Mouse (Mus musculus): Measurements from ENCODE around the gene Tnni3k. TPM values are rescaled to one million over a fixed set of nuclear protein-coding genes. Genes with fewer than 3 reads are reported as not detected.

Tnni3k gene
- polyA plus RNA-seq, 1 experiment from 2014 or later: 0.10 TPM

GRCm38 (mm10) chr3:154927757-154928156 is 127.5 kb downstream of the Tnni3k start:
- Histone ChIP-seq H3K27ac (replicated peaks) (no peak overlapping the region), H3K9me3 (no peaks in the 10 kb centered on the region), H3K27me3 (no peaks in the 10 kb centered on the region), H3K4me3 (no peak overlapping the region), H3K4me1 (peaks cover 4% of the 10 kb centered on the region; the same call in 1 of the 2 replicates), H3K36me3 (no peaks in the 10 kb centered on the region), H3K4me2 (replicated peaks) (no peak overlapping the region), H3K9ac (replicated peaks) (no peak overlapping the region)
- ATAC-seq (replicated peaks): 0 out of 2 replicates have a peak, but pooled peaks have one; percentile 26
- WGBS: 43% methylated on average over 8 of the region's 8 CpGs

GRCm38 (mm10) chr3:154924936-154925335 is 130.3 kb downstream of the Tnni3k start:
- WGBS: 95% methylated on average over 8 of the region's 8 CpGs
- no peaks in the 10 kb centered on the region for H3K36me3 ChIP-seq
- no peak overlapping the region for H3K4me2 ChIP-seq (replicated peaks)
- H3K9me3 ChIP-seq: no peaks in the 10 kb centered on the region
- no peak overlapping the region for H3K9ac ChIP-seq (replicated peaks)
- no peak for ATAC-seq (replicated peaks)
- H3K27ac ChIP-seq (replicated peaks): no peak overlapping the region
- H3K27me3 ChIP-seq: no peaks in the 10 kb centered on the region
- H3K4me3 ChIP-seq: no peak overlapping the region
- peaks cover 4% of the 10 kb centered on the region; the same call in 1 of the 2 replicates for H3K4me1 ChIP-seq

- no peak overlapping the region for H3K27ac ChIP-seq (replicated peaks)
- H3K4me1 ChIP-seq: no peaks in the 10 kb centered on the region; the same call in 1 of the 2 replicates
- no peaks in the 10 kb centered on the region for H3K36me3 ChIP-seq
- H3K27me3 ChIP-seq: no peaks in the 10 kb centered on the region
- no peak overlapping the region for H3K4me2 ChIP-seq (replicated peaks)
- 76% methylated on average over 1 of the region's 1 CpGs for WGBS
- H3K4me3 ChIP-seq: no peak overlapping the region
- H3K9me3 ChIP-seq: no peaks in the 10 kb centered on the region
- H3K9ac ChIP-seq (replicated peaks): no peak overlapping the region
- ATAC-seq (replicated peaks): no peak
These were observed 139.6 kb downstream of the Tnni3k start for GRCm38 (mm10) chr3:154915566-154915965.

GRCm38 (mm10) chr3:154913641-154914040 is 141.6 kb downstream of the Tnni3k start:
- Histone ChIP-seq H3K4me2 (replicated peaks) (no peak overlapping the region), H3K9ac (replicated peaks) (no peak overlapping the region), H3K27ac (replicated peaks) (no peak overlapping the region), H3K27me3 (no peaks in the 10 kb centered on the region), H3K4me3 (no peak overlapping the region), H3K36me3 (no peaks in the 10 kb centered on the region), H3K4me1 (no peaks in the 10 kb centered on the region; the same call in 1 of the 2 replicates), H3K9me3 (no peaks in the 10 kb centered on the region)
- 49% methylated on average over 6 of the region's 6 CpGs for WGBS
- no peak for ATAC-seq (replicated peaks)

GRCm38 (mm10) chr3:154896737-154897136 is 158.5 kb downstream of the Tnni3k start:
- ATAC-seq (replicated peaks): no peak
- 75% methylated on average over 7 of the region's 7 CpGs for WGBS
- Histone ChIP-seq H3K4me2 (replicated peaks) (no peak overlapping the region), H3K27ac (replicated peaks) (no peak overlapping the region), H3K4me3 (no peak overlapping the region), H3K4me1 (no peaks in the 10 kb centered on the region), H3K9ac (replicated peaks) (no peak overlapping the region), H3K9me3 (no peaks in the 10 kb centered on the region), H3K27me3 (no peaks in the 10 kb centered on the region), H3K36me3 (no peaks in the 10 kb centered on the region)

- 96% methylated on average over 3 of the region's 3 CpGs for WGBS
- Histone ChIP-seq H3K9me3 (no peaks in the 10 kb centered on the region), H3K4me2 (replicated peaks) (no peak overlapping the region), H3K27me3 (no peaks in the 10 kb centered on the region), H3K27ac (replicated peaks) (no peak overlapping the region), H3K4me3 (no peak overlapping the region), H3K9ac (replicated peaks) (no peak overlapping the region), H3K36me3 (no peaks in the 10 kb centered on the region), H3K4me1 (no peaks in the 10 kb centered on the region)
- no peak for ATAC-seq (replicated peaks)
These were observed 162.0 kb downstream of the Tnni3k start for GRCm38 (mm10) chr3:154893225-154893624.

- ATAC-seq (replicated peaks): no peak
- Histone ChIP-seq H3K4me1 (peaks cover 4% of the 10 kb centered on the region), H3K27ac (replicated peaks) (no peak overlapping the region), H3K36me3 (no peaks in the 10 kb centered on the region), H3K4me3 (no peak overlapping the region), H3K27me3 (no peaks in the 10 kb centered on the region), H3K9ac (replicated peaks) (no peak overlapping the region), H3K9me3 (no peaks in the 10 kb centered on the region), H3K4me2 (replicated peaks) (no peak overlapping the region)
- 33% methylated on average over 5 of the region's 5 CpGs for WGBS
These were observed 169.8 kb downstream of the Tnni3k start for GRCm38 (mm10) chr3:154885452-154885851.

- no peak overlapping the region for H3K9ac ChIP-seq (replicated peaks)
- no peaks in the 10 kb centered on the region for H3K9me3 ChIP-seq
- no peak overlapping the region for H3K4me3 ChIP-seq
- H3K27ac ChIP-seq (replicated peaks): no peak overlapping the region
- no peaks in the 10 kb centered on the region for H3K36me3 ChIP-seq
- no peaks in the 10 kb centered on the region for H3K27me3 ChIP-seq
- no peak overlapping the region for H3K4me2 ChIP-seq (replicated peaks)
- H3K4me1 ChIP-seq: peaks cover 6% of the 10 kb centered on the region
- WGBS: 68% methylated on average over 5 of the region's 5 CpGs
- ATAC-seq (replicated peaks): no peak
These were observed 170.2 kb downstream of the Tnni3k start for GRCm38 (mm10) chr3:154885048-154885447.

GRCm38 (mm10) chr3:154881428-154881986 is 173.7 kb downstream of the Tnni3k start:
- H3K9ac ChIP-seq (replicated peaks): no peak overlapping the region
- no peaks in the 10 kb centered on the region for H3K36me3 ChIP-seq
- peaks cover 6% of the 10 kb centered on the region for H3K4me1 ChIP-seq
- 59% methylated on average over 2 of the region's 2 CpGs for WGBS
- H3K27me3 ChIP-seq: no peaks in the 10 kb centered on the region
- ATAC-seq (replicated peaks): no peak
- no peak overlapping the region for H3K27ac ChIP-seq (replicated peaks)
- H3K4me3 ChIP-seq: no peak overlapping the region
- H3K4me2 ChIP-seq (replicated peaks): no peak overlapping the region
- H3K9me3 ChIP-seq: no peaks in the 10 kb centered on the region

GRCm38 (mm10) chr3:154880536-154880939 is 174.7 kb downstream of the Tnni3k start:
- peaks cover 6% of the 10 kb centered on the region for H3K4me1 ChIP-seq
- no peak overlapping the region for H3K4me2 ChIP-seq (replicated peaks)
- 0 out of 2 replicates have a peak, but pooled peaks have one; percentile 32 for ATAC-seq (replicated peaks)
- no peak overlapping the region for H3K4me3 ChIP-seq
- H3K36me3 ChIP-seq: no peaks in the 10 kb centered on the region
- H3K9me3 ChIP-seq: no peaks in the 10 kb centered on the region
- H3K27ac ChIP-seq (replicated peaks): no peak overlapping the region
- H3K27me3 ChIP-seq: no peaks in the 10 kb centered on the region
- WGBS: 29% methylated on average over 4 of the region's 4 CpGs
- H3K9ac ChIP-seq (replicated peaks): no peak overlapping the region

GRCm38 (mm10) chr3:154880108-154880507 is 175.1 kb downstream of the Tnni3k start:
- Histone ChIP-seq H3K4me3 (no peak overlapping the region), H3K27me3 (no peaks in the 10 kb centered on the region), H3K4me2 (replicated peaks) (no peak overlapping the region), H3K9ac (replicated peaks) (no peak overlapping the region), H3K36me3 (no peaks in the 10 kb centered on the region), H3K4me1 (peaks cover 6% of the 10 kb centered on the region), H3K27ac (replicated peaks) (no peak overlapping the region), H3K9me3 (no peaks in the 10 kb centered on the region)
- 48% methylated on average over 5 of the region's 5 CpGs for WGBS
- ATAC-seq (replicated peaks): no peak

GRCm38 (mm10) chr3:154879515-154879914 is 175.7 kb downstream of the Tnni3k start:
- no peak overlapping the region for H3K4me3 ChIP-seq
- no peak overlapping the region for H3K4me2 ChIP-seq (replicated peaks)
- H3K36me3 ChIP-seq: no peaks in the 10 kb centered on the region
- no peak overlapping the region for H3K27ac ChIP-seq (replicated peaks)
- H3K9me3 ChIP-seq: no peaks in the 10 kb centered on the region
- H3K4me1 ChIP-seq: peaks cover 6% of the 10 kb centered on the region
- 64% methylated on average over 2 of the region's 2 CpGs for WGBS
- H3K9ac ChIP-seq (replicated peaks): no peak overlapping the region
- no peaks in the 10 kb centered on the region for H3K27me3 ChIP-seq
- no peak for ATAC-seq (replicated peaks)

- H3K27me3 ChIP-seq: no peaks in the 10 kb centered on the region
- H3K27ac ChIP-seq (replicated peaks): no peak overlapping the region
- no peak for ATAC-seq (replicated peaks)
- no peaks in the 10 kb centered on the region for H3K36me3 ChIP-seq
- H3K4me2 ChIP-seq (replicated peaks): no peak overlapping the region
- peaks cover 6% of the 10 kb centered on the region for H3K4me1 ChIP-seq
- 97% methylated on average over 1 of the region's 1 CpGs for WGBS
- H3K4me3 ChIP-seq: no peak overlapping the region
- no peak overlapping the region for H3K9ac ChIP-seq (replicated peaks)
- no peaks in the 10 kb centered on the region for H3K9me3 ChIP-seq
These were observed 176.1 kb downstream of the Tnni3k start for GRCm38 (mm10) chr3:154879080-154879479.
